ENCODE assay signal across 19 mouse cellular contexts in genomic region chr5:92467102-92467766, GRCm38 (mm10). TPM values are rescaled to one million over a fixed set of nuclear protein-coding genes. Genes with fewer than 3 reads are reported as not detected.
DNase-seq lines count a peak whose midpoint lies in the region; ATAC-seq lines count a peak whose summit lies in the region.
"Had no signal": no experiment of that assay in that cellular context is flagged by ENCODE, and none has a peak within 500 bp of the region (broad histone marks: within the 10 kb centered on the region; RNA-seq: fewer than 3 reads in every experiment).

No protein-coding gene starts in this region.

- no peaks in the 10 kb centered on the region for H3K36me3 ChIP-seq in heart, embryonic 16.5 days (ENCODE audit: control insufficient read depth, insufficient read depth)
- H3K36me3 ChIP-seq in hindbrain, embryonic 10.5 days = peaks cover 15% of the 10 kb centered on the region
- H3K36me3 ChIP-seq: embryonic facial prominence, embryonic 12.5 days; midbrain, embryonic 12.5 days; neural tube, embryonic 12.5 days had no signal

- peak overlapping the region; percentile 31; the same call in 1 of the 2 replicates for H3K27ac ChIP-seq in heart, embryonic 16.5 days (ENCODE audit: low read length)
- no peak overlapping the region for H3K27ac ChIP-seq in hindbrain, embryonic 10.5 days
- H3K27ac ChIP-seq: embryonic facial prominence, embryonic 12.5 days; forebrain, embryonic 13.5 days; hindbrain, embryonic 14.5 days; limb, embryonic 13.5 days; midbrain, embryonic 12.5 days; neural tube, embryonic 12.5 days had no signal

- H3K27me3 ChIP-seq in heart, embryonic 16.5 days (ENCODE audit: control insufficient read depth, insufficient read depth, low read length) = no peaks in the 10 kb centered on the region
- no peaks in the 10 kb centered on the region for H3K27me3 ChIP-seq in hindbrain, embryonic 10.5 days (ENCODE audit: insufficient read depth, poor library complexity, severe bottlenecking)
- H3K27me3 ChIP-seq: embryonic facial prominence, embryonic 12.5 days; forebrain, embryonic 13.5 days; limb, embryonic 13.5 days; midbrain, embryonic 12.5 days; neural tube, embryonic 12.5 days; Patski had no signal

- peaks cover 32% of the 10 kb centered on the region for H3K4me1 ChIP-seq in heart, embryonic 16.5 days (ENCODE audit: control insufficient read depth, insufficient read depth, low read length)
- H3K4me1 ChIP-seq in hindbrain, embryonic 10.5 days (replicated peaks) = no peaks in the 10 kb centered on the region
- H3K4me1 ChIP-seq: embryonic facial prominence, embryonic 12.5 days; forebrain, embryonic 13.5 days; limb, embryonic 13.5 days; midbrain, embryonic 12.5 days; neural tube, embryonic 12.5 days had no signal

- ATAC-seq in heart, embryonic 16.5 days (replicated peaks; ENCODE audit: extremely low read depth, insufficient read depth, low FRiP score) = no peak
- ATAC-seq in megakaryocyte, adult 5-6 weeks (ENCODE audit: poor library complexity, severe bottlenecking) = peak; percentile 59
- ATAC-seq: forebrain, embryonic 13.5 days had no signal

- DNase-seq in heart, postnatal 4 days = no peak
- DNase-seq in A20 (ENCODE audit: low read depth, low spot score) = peak; percentile 11
- DNase-seq in induced T-regulatory cell, adult 2 months (ENCODE audit: low read depth) = peak; percentile 39
- no peak for DNase-seq in spleen, postnatal 36 days (ENCODE audit: low spot score in 2 of 2)
- no peak for DNase-seq in urinary bladder, postnatal 10 days (ENCODE audit: low spot score)
- DNase-seq in hindbrain, embryonic 10.5 days (ENCODE audit: low spot score) = no peak
- DNase-seq: adrenal gland, postnatal 25 days; cerebellum, adult 11-12 months; gastrocnemius, postnatal 14 days; right cerebral cortex, postnatal 14 days had no signal

- 63% methylated on average over 8 of the region's 8 CpGs for WGBS in heart, embryonic 16.5 days
- WGBS in hindbrain, embryonic 10.5 days = 79% methylated on average over 8 of the region's 8 CpGs

- H3K9me3 ChIP-seq in heart, embryonic 16.5 days (replicated peaks; ENCODE audit: control insufficient read depth, low read length) = no peaks in the 10 kb centered on the region
- H3K9me3 ChIP-seq in hindbrain, embryonic 10.5 days = no peaks in the 10 kb centered on the region
- H3K9me3 ChIP-seq: embryonic facial prominence, embryonic 12.5 days; forebrain, embryonic 13.5 days; limb, embryonic 13.5 days; midbrain, embryonic 12.5 days; neural tube, embryonic 12.5 days had no signal

- no peak overlapping the region for H3K9ac ChIP-seq in heart, embryonic 16.5 days (ENCODE audit: low read length)
- H3K9ac ChIP-seq: embryonic facial prominence, embryonic 12.5 days; forebrain, embryonic 13.5 days; hindbrain, embryonic 14.5 days; limb, embryonic 13.5 days; midbrain, embryonic 12.5 days; neural tube, embryonic 12.5 days had no signal

- no peak overlapping the region for H3K4me3 ChIP-seq in heart, embryonic 16.5 days (ENCODE audit: low read length)
- no peak overlapping the region for H3K4me3 ChIP-seq in hindbrain, embryonic 10.5 days
- H3K4me3 ChIP-seq: embryonic facial prominence, embryonic 12.5 days; forebrain, embryonic 13.5 days; limb, embryonic 13.5 days; midbrain, embryonic 12.5 days; neural tube, embryonic 12.5 days had no signal

- H3K4me2 ChIP-seq in heart, embryonic 16.5 days (ENCODE audit: low read depth, low read length) = no peak overlapping the region
- H3K4me2 ChIP-seq: embryonic facial prominence, embryonic 12.5 days; forebrain, embryonic 13.5 days; hindbrain, embryonic 14.5 days; limb, embryonic 13.5 days; midbrain, embryonic 12.5 days; neural tube, embryonic 12.5 days had no signal

RNA-seq across cellular contexts. Expression of gene Nup54, which starts 32.2 kb away (rescaled TPM):
- 37.2 and 38.8 TPM in 2 replicates for polyA plus RNA-seq in heart, embryonic 16.5 days (2015; fragmentation: Nextera tagmentation; extraction: Ambion mirVana)
- 10 to 100 TPM; 29.0 to 29.2 TPM for total RNA-seq in heart, postnatal 4 days (2021)
- 49.7 and 63.3 TPM in 2 replicates for total RNA-seq in megakaryocyte, adult 5-6 weeks (2015)
- total RNA-seq in megakaryocyte, adult 5-6 weeks (2017) = 56.8 and 73.3 TPM in 2 replicates
- 52.7 and 65.8 TPM in 2 replicates for polyA plus RNA-seq in hindbrain, embryonic 10.5 days (2016; fragmentation: Nextera tagmentation; extraction: Ambion mirVana)

RNA-seq across cellular contexts. Expression of gene Scarb2, which starts 39.4 kb away (rescaled TPM):
- 18.3 and 18.7 TPM in 2 replicates for polyA plus RNA-seq in heart, embryonic 16.5 days (2015; fragmentation: Nextera tagmentation; extraction: Ambion mirVana)
- 10 to 100 TPM; 83.8 to 88.7 TPM for total RNA-seq in heart, postnatal 4 days (2021)
- 52.0 and 52.9 TPM in 2 replicates for total RNA-seq in megakaryocyte, adult 5-6 weeks (2015)
- 79.9 and 82.0 TPM in 2 replicates for total RNA-seq in megakaryocyte, adult 5-6 weeks (2017)
- polyA plus RNA-seq in hindbrain, embryonic 10.5 days (2016; fragmentation: Nextera tagmentation; extraction: Ambion mirVana) = 9.2 and 11.8 TPM in 2 replicates

Comparison
In these comparisons a context has a peak if more than half of its experiments do, and no peak if none do; other contexts are left out.
1. DNase-seq: peak in A20 (single experiment) and induced T-regulatory cell, adult 2 months (single experiment); none in heart, postnatal 4 days (single experiment), spleen, postnatal 36 days (0 of 2), urinary bladder, postnatal 10 days (single experiment) and hindbrain, embryonic 10.5 days (single experiment).